Mouse (Mus musculus) neural tube, embryonic 14.5 days (tissue): ENCODE results near the gene Dvl3. TPM values are rescaled to one million over a fixed set of nuclear protein-coding genes. Genes with fewer than 3 reads are reported as not detected.

Experiments used
- polyA plus RNA-seq: library from polyadenylated mRNA; unstranded; fragments of >200 nt; fragmentation: Nextera tagmentation; extraction: Ambion mirVana; gene quantifications from 2 replicates; pipeline ENCODE4 v1.2.1, GENCODE M21; 2014

The Dvl3 gene
- polyA plus RNA-seq, 1 experiment from 2014 or later, result 40.6 TPM

Other genes starting within 250 kb of the Dvl3 start
- 79.1 and 79.2 TPM in 2 replicates for gene Parl, start 214.6 kb upstream of the Dvl3 start, polyA plus RNA-seq
- gene Cyp2ab1, start 191.6 kb upstream of the Dvl3 start, polyA plus RNA-seq, result not detected in 2 replicates
- 149 and 173 TPM in 2 replicates for gene Abcc5, start 90.6 kb upstream of the Dvl3 start, polyA plus RNA-seq
- 84.9 and 108 TPM in 2 replicates for gene Eif2b5, start 18.2 kb upstream of the Dvl3 start, polyA plus RNA-seq
- gene Ap2m1, start 18.5 kb downstream of the Dvl3 start, polyA plus RNA-seq, result 1,186 and 1,271 TPM in 2 replicates
- gene Abcf3, start 31.6 kb downstream of the Dvl3 start, polyA plus RNA-seq, result 72.6 and 82.2 TPM in 2 replicates
- gene Vwa5b2, start 72.5 kb downstream of the Dvl3 start, polyA plus RNA-seq, result 27.1 and 40.4 TPM in 2 replicates
- gene Eef1akmt4, start 94.6 kb downstream of the Dvl3 start, polyA plus RNA-seq, result 9.9 and 10.5 TPM in 2 replicates
- gene Gm49333, start 94.6 kb downstream of the Dvl3 start, polyA plus RNA-seq, result not detected in 2 replicates
- 43.7 and 44.6 TPM in 2 replicates for gene Alg3, start 94.8 kb downstream of the Dvl3 start, polyA plus RNA-seq
- gene Camk2n2, start 104.3 kb downstream of the Dvl3 start, polyA plus RNA-seq, result 48.8 and 69.4 TPM in 2 replicates
- gene Ece2, start 112.8 kb downstream of the Dvl3 start, polyA plus RNA-seq, result 14.2 and 16.4 TPM in 2 replicates
- gene Psmd2, start 134.7 kb downstream of the Dvl3 start, polyA plus RNA-seq, result 314 and 366 TPM in 2 replicates
- 112 and 134 TPM in 2 replicates for gene Eif4g1, start 151.3 kb downstream of the Dvl3 start, polyA plus RNA-seq
- gene Fam131a, start 176.3 kb downstream of the Dvl3 start, polyA plus RNA-seq, result 42.5 and 48.2 TPM in 2 replicates
- 91.4 and 100 TPM in 2 replicates for gene Polr2h, start 200.7 kb downstream of the Dvl3 start, polyA plus RNA-seq
- 30.7 and 31.3 TPM in 2 replicates for gene Clcn2, start 200.8 kb downstream of the Dvl3 start, polyA plus RNA-seq
- gene Chrd, start 216.1 kb downstream of the Dvl3 start, polyA plus RNA-seq, result 6.6 and 7.0 TPM in 2 replicates
- 0.99 and 1.6 TPM in 2 replicates for gene Thpo, start 217.5 kb downstream of the Dvl3 start, polyA plus RNA-seq